Mouse (Mus musculus): ENCODE measurements around the gene Gm17428.
"Not testable (repeated sequence)": the region's sequence is repeated elsewhere in the genome, so short reads cannot be mapped to it uniquely, and the experiment has no call there.

Gm17428 gene

GRCm38 (mm10) chr14:54988882-54989281 is 12.1 kb downstream of the Gm17428 start:
- no peak for DNase-seq (ENCODE audit: inconsistent ontology term)

- no peak for DNase-seq (ENCODE audit: inconsistent ontology term)
Measured at GRCm38 (mm10) chr14:54989886-54990441, 13.2 kb downstream of the Gm17428 start.

DNA sequence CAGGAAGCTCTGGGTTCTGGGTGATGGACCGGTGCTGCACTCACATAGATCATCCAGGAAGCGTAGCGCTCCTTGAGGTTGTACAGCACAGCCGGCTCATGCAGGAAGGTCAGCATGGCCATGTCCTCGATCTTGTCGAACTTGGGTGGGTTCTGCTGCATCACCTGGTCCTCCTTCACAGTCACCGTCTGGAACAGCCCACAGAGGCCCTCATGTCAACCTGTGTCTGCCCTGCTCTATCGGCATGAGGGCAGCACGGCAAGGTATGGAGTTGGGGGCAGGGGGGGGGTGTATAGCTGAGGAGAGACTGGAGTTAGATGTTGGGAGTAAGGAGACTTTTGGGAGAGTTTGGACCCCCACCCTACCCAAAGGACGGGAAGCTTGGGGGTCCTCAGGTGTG is 15.5 kb downstream of the Gm17428 start:
- no peak for DNase-seq (ENCODE audit: inconsistent ontology term)

- DNase-seq (ENCODE audit: inconsistent ontology term): no peak
Measured at GRCm38 (mm10) chr14:54993636-54994035, 16.9 kb downstream of the Gm17428 start.

DNA sequence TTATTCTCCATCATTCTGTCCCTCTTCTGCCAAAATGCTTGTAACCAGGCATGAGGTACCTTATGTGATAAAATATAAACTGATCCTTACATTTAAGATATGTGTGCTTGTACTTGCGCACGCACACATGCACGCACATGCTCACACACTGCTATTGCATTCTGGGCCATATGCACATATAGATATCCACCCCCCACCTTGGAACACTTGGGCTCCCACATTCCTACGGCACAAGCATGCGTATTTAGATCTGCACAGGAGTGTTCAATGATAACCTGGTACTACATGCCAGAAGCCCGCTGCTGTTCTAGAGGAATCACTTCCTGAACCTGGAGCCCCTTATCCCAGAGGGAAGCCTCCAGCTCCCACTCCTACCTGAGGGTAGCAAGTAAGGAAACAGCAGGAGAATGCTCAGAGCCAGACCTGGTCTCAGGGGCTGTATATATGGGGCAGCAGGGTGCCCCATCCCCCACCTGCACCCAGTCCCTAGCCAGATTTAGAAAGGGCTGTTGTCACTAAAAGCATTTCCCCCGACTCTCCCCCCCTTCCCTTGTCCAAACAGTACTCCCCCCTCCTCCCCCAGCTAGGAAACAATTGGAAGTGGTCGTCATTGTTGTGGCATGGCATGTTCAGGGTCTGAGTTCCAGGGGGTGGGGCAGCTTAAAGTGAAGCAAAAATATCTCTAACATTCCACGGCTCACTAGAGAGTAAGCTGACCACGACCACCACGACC is 17.6 kb downstream of the Gm17428 start, which contains the start of gene Myh7:
Gene Myh7 (minus strand): TSS at position 491 of the 733 bp plus-strand sequence.
- DNase-seq (ENCODE audit: inconsistent ontology term): peak; percentile 6

DNA sequence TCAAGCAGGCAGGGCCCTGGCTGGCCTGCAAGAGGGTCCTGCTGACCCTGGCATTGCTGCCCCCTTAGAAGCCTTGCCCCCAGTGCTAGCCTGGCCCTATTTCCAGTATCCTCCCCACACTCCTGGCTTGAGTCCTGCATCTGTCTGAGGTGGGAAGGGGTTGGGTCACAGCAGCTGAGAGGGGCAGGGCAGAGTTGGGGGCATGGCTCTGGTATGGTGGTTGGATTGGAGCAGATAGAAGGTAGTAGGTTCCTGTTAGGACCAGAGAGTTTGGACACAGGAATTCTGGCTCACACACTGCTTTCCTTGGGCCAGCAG is 18.1 kb downstream of the Gm17428 start:
- DNase-seq (ENCODE audit: inconsistent ontology term): no peak

- peak; percentile 11 for DNase-seq (ENCODE audit: inconsistent ontology term)
Measured at GRCm38 (mm10) chr14:54995457-54996138, 18.9 kb downstream of the Gm17428 start.

- DNase-seq (ENCODE audit: inconsistent ontology term): no peak
Measured at GRCm38 (mm10) chr14:54996793-54997192, 20.1 kb downstream of the Gm17428 start.

- peak; percentile 7 for DNase-seq (ENCODE audit: inconsistent ontology term)
Measured at GRCm38 (mm10) chr14:54997297-54997696, 20.6 kb downstream of the Gm17428 start.

DNA sequence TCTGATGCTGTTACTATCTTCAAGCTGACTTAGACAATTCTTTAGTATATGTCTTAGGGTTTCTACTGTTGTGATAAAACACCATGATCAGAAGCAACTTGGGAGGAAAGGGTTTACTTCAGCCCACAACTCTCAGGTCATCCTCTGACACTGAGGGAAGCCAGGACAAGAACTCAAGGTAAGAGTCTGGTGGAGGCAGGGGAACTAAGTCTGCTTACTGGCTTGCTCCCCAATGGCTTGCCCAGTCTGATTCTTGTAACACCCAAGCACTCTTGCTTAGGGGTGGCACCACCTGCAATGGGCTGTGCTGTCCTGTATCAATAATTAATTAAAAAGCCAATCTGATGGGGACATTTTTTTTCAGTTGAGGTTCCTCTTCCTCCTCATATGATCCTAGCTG is 21.9 kb downstream of the Gm17428 start:
- DNase-seq (ENCODE audit: inconsistent ontology term): no peak

DNA sequence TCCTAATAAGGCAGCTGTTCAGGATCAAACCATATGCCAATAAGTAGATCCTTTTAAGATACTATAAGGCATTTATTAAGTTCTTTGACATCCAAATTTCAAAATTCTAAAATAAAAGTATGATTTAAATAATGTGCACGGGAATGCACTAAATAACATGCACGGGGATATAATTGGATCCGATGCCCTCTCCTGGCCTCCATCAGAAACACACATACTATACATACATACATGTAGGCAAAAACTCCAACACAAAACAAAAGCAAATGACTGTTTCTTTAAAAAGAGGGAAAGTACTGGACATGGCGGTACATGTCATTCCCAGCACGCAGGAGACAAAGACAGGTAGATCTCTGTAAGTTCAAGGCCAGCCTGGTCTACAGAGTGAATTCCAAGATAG is 23.1 kb downstream of the Gm17428 start:
- not testable (repeated sequence) for DNase-seq (ENCODE audit: inconsistent ontology term)

DNA sequence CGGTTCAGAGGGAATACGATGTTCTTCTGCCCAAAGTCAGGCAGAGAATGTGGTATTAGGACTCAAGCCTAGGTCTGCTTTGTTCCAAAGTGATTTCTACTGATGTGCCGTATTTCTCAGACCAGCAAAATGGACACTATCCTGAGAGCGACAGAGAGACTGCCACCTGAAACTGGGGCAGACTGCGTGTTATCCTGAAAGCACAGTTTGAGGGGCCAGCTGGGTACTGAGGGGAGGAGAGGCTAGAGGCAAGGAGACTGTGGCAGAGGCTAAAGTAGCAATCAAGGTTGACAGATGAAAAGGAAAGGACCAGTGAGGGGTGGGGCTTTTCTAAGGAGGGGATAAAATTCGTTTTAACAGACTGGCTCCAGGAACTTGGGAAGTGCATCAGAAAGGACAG is 24.1 kb downstream of the Gm17428 start:
- no peak for DNase-seq (ENCODE audit: inconsistent ontology term)

- no peak for DNase-seq (ENCODE audit: inconsistent ontology term)
Measured at GRCm38 (mm10) chr14:55001446-55001845, 24.7 kb downstream of the Gm17428 start.

- no peak for DNase-seq (ENCODE audit: inconsistent ontology term)
Measured at GRCm38 (mm10) chr14:55001938-55002686, 25.4 kb downstream of the Gm17428 start.

DNA sequence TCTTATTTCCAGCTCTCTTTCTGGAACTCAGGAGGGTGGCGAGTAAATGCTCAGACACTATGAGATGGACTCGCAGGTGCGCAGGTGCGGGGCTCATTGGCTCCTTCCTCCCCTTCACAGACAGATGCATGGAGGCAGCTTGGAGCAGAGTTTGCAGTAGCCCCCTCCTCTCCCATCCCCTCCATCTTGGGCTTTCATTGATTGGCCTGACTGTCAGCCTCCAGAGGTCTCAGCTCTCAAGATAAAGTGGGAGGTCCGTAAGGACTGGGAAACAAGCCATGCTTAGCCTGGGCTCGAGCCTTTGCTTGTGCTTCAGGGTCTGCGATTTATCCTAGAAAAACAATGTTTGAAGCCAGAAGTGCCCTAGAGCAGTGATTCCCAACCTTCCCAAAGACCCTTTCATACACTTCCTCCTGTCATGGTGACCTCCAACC is 26.0 kb downstream of the Gm17428 start:
- no peak for DNase-seq (ENCODE audit: inconsistent ontology term)

DNA sequence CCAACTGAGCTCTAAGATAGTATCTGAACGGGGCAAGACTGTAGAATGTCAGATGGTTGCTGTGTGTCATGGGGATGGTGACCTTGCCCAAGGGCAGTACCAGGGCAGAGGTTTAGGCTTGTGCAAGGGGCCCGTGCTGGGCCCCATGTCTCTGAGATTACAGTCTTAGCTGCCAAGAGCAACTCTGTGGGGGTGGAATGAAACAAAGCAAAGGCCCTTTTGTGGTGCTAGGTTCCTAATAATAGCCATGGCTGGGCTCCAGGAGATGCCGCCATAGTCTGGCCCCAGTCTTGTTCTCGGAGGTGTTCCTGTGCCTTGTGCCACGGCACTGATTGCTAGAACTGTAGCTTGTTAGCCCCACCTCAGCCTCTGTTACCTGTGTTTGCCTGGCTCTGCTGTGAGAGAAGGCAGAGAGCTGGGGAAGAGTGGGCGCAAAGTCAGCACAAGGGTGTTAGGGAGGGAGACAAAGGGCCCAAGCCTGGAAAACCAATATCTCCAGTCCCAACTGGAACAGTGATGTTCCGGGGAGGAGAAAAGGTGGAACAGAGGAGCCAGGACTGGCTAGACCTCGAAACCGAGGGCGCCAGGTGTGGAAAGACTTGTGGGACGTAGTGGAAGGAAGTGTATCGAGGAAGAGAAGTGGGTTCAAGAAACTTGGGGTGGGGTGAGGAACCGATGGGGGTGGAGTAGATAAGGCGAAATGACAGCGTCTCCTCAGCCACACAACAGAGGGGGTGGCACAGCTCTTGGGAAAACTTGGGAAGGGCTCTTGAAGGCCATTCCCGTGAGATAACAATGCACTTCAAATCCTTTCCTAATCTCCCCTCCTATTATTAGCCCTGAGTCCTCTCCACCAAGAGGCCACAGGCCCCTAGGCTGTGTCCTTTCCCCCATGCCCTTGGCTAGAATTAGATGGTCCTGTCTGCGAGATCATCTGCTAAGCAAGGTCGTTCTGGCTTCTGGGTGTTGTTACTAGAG is 27.4 kb downstream of the Gm17428 start:
- DNase-seq (ENCODE audit: inconsistent ontology term): peak; percentile 57

DNA sequence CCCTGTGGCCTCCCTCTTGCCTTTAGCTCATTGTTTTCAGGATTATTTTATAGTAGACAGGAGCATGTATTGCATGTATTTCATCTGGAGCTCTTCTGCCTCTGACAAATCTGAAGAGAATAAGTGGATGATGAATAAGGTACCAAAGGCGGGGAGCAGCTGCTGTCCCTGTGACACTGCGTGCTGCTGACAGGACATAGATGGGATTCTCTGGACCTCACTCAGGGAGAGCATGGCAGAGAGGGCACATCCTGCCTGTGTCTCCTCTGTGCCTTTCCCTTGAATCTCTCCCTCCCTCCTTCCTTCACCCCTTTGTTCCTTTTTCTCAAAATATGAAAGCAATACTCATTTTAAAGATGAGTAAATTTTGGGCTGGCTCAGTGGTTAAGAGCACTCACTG is 28.8 kb downstream of the Gm17428 start:
- no peak for DNase-seq (ENCODE audit: inconsistent ontology term)

DNA sequence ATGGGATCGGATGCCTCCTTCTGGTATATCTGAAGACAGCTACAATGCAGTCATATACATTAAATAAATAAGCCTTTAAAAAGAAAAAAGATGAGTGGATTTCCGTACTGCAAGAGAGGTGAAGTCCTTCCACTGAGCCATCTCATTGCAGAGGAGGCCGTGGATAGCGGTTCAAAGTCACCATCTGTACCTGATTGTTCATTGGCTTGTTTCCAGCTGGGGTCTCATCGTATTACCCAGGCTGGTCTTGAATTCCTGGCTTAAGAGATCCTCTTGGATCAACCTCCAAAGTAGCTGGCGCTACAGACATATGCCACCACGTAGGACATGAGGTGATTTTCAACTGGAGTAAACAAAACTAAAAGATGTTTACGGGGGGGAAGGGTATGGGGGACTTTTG is 29.2 kb downstream of the Gm17428 start:
- no peak for DNase-seq (ENCODE audit: inconsistent ontology term)

GRCm38 (mm10) chr14:55006541-55006940 is 29.8 kb downstream of the Gm17428 start:
- DNase-seq (ENCODE audit: inconsistent ontology term): no peak

- DNase-seq (ENCODE audit: inconsistent ontology term): no peak
Measured at GRCm38 (mm10) chr14:55007120-55007908, 30.6 kb downstream of the Gm17428 start.
